Mouse (Mus musculus) heart, embryonic 15.5 days (tissue): ENCODE measurements around the gene Ndp. TPM values are rescaled to one million over a fixed set of nuclear protein-coding genes. Genes with fewer than 3 reads are reported as not detected.

ENCODE experiments used
- ATAC-seq: fragments of 200-750 bp; cut with Nextera tagmentation; replicated peaks from 2 replicates; pipeline ENCODE4 v1.8.0; 2017; ENCODE audit warnings: low read depth, moderate TSS enrichment; ENCODE audit not compliant: insufficient number of reproducible peaks, insufficient read depth, low FRiP score
- H3K27ac ChIP-seq: fragments of 300-500 bp; sonication (generic); 2 replicates; pipeline ENCODE4 v1.5.1; 2015; ENCODE audit warnings: mild to moderate bottlenecking, inconsistent platforms
- H3K27me3 ChIP-seq: fragments of 300-500 bp; sonication (generic); 2 replicates; pipeline ENCODE4 v1.6.1; 2015; ENCODE audit warnings: inconsistent platforms
- H3K36me3 ChIP-seq: fragments of 300-500 bp; sonication (generic); 2 replicates; pipeline ENCODE4 v1.6.1; 2015; ENCODE audit warnings: mild to moderate bottlenecking, inconsistent platforms
- H3K4me1 ChIP-seq: fragments of 300-500 bp; sonication (generic); replicated peaks from 2 replicates; pipeline ENCODE4 v1.6.1; 2015; ENCODE audit warnings: inconsistent platforms
- H3K4me2 ChIP-seq: fragments of 300-500 bp; sonication (generic); 2 replicates; pipeline ENCODE4 v1.6.1; 2015; ENCODE audit warnings: inconsistent platforms, mild to moderate bottlenecking, moderate library complexity
- H3K4me3 ChIP-seq: fragments of 300-500 bp; sonication (generic); 2 replicates; pipeline ENCODE4 v1.5.1; 2015; ENCODE audit warnings: mild to moderate bottlenecking, inconsistent platforms
- H3K9ac ChIP-seq: fragments of 300-500 bp; sonication (generic); 2 replicates; pipeline ENCODE4 v1.6.1; 2015; ENCODE audit warnings: mild to moderate bottlenecking, inconsistent platforms
- H3K9me3 ChIP-seq: fragments of 300-500 bp; sonication (generic); replicated peaks from 2 replicates; pipeline ENCODE4 v1.6.1; 2016; ENCODE audit warnings: inconsistent platforms
- WGBS: fragments of 180-500 bp; shearing (Covaris S2); methylation state at CpG from one replicate; pipeline ENCODE4 v1.1.7; 2015; ENCODE audit warnings: mixed read lengths; 5-methylcytosine and 5-hydroxymethylcytosine counted together
- polyA plus RNA-seq: library from polyadenylated mRNA; unstranded; fragments of >200 nt; fragmentation: Nextera tagmentation; extraction: Ambion mirVana; gene quantifications from 2 replicates; pipeline ENCODE4 v1.2.1, GENCODE M21; 2015

Ndp gene
- 0.93 and 1.2 TPM in 2 replicates for polyA plus RNA-seq

DNA sequence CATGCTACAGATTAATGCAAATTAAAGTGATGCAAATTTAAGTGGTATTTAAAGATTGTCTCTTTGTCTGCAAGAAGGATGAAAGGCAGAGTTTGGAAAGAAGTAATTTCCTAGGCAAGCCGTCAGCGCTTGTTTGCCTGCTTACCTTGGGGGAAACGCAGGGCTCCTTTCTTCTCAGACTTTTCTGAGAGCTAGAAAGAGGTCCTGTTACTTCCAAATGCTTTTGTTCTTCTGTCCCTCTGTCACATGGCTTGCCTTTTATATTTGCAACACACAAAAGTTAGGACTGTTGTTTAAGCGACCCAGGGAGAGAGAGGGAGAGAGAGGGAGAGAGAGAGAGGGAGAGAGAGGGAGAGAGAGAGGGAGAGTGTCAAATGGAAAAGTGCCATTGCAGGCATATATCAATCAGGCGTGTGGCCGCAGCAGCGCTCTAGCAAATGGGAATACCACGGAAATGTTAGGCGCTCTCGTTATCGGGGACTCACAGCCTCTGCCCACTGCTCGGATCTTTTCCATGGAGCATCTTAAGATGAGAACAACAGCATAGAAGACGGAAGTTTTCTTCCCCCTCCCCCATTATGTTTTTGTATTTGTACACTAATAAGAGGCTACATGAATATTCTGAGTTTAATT is at the start of gene Ndp:
Gene Ndp (minus strand): TSS at position 534 of the 633 bp plus-strand sequence.
- H3K27me3 ChIP-seq = no peaks in the 10 kb centered on the region
- no peak for ATAC-seq
- H3K4me2 ChIP-seq = peak within 1 kb of the TSS; percentile 53
- H3K9ac ChIP-seq = no peak within 1 kb of the TSS
- H3K9me3 ChIP-seq = no peaks in the 10 kb centered on the region
- 11% methylated on average over 13 of the region's 13 CpGs for WGBS
- H3K4me1 ChIP-seq = no peaks in the 10 kb centered on the region
- peak within 1 kb of the TSS; percentile 34 for H3K4me3 ChIP-seq
- H3K36me3 ChIP-seq = no peaks in the 10 kb centered on the region
- H3K27ac ChIP-seq = no peak within 1 kb of the TSS

DNA sequence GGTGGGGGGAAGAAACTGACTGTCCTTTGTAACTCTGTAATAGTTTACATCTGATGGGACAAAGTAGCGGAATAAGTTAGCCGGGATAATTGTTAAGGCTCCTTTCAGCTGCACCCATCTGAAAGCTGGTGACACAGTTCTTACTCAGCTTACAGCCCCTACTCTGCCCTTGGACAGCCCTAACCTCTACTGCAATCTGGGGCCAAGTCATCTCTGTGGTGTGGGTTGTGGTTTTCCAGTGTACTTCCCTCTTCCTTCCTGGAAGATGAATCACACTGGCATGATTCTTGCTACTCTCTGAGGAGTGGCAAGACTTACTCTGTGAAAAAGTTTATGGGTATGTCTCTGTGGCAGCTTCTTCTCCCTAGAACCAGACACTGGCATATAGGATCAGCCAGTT is 43.2 kb upstream of the Ndp start:
- ATAC-seq = no peak
- H3K9me3 ChIP-seq = no peaks in the 10 kb centered on the region
- no peak overlapping the region for H3K4me2 ChIP-seq
- no peak overlapping the region for H3K4me3 ChIP-seq
- no peaks in the 10 kb centered on the region for H3K36me3 ChIP-seq
- no peaks in the 10 kb centered on the region for H3K4me1 ChIP-seq
- H3K9ac ChIP-seq = no peak overlapping the region
- WGBS = 86% methylated on average over 2 of the region's 2 CpGs
- H3K27ac ChIP-seq = no peak overlapping the region
- no peaks in the 10 kb centered on the region for H3K27me3 ChIP-seq

DNA sequence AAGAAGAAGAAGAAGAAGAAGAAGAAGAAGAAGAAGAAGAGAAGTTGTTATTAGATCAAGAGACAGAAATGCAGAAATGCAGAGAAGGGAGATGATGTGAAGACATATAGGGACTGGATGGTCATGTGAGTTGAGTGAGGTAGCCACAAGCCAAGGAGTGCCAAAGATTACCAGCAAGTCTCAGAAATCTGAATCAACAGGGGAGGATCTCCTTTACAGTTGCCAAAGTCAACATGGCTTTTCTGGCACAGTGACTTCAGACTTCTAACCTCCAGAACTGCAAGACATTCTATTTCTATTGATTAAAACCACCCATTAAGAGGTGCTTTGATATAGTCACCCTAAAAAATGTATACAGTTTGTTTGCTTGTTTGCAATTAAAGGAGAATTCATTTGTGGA is 6.4 kb upstream of the Ndp start:
- Histone ChIP-seq H3K4me1 (no peaks in the 10 kb centered on the region), H3K4me3 (no peak overlapping the region), H3K9me3 (no peaks in the 10 kb centered on the region), H3K27me3 (no peaks in the 10 kb centered on the region), H3K27ac (no peak overlapping the region), H3K9ac (no peak overlapping the region), H3K4me2 (no peak overlapping the region), H3K36me3 (no peaks in the 10 kb centered on the region)
- ATAC-seq = no peak

DNA sequence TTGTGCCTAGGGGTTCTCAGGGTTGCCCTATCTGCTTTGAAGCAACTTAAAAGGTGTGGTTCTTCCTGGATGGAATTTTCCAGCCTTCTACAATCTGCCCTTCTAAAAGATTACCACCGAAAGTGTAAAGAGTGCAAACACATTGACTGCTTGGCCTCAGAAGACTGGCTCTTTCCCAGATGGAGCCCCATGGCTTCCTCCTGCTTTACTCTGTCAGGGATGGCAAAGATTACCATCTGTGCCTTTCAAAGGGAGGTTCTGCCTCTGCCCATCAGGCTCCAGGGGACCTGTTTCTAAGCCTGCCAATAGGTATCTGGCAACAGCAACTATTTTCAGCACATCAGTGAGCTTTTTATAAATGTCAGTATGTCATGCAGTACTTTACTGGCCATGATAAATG is 1.5 kb upstream of the Ndp start:
- no peak overlapping the region for H3K4me2 ChIP-seq
- WGBS = 52% methylated on average over 1 of the region's 1 CpGs
- no peak for ATAC-seq

DNA sequence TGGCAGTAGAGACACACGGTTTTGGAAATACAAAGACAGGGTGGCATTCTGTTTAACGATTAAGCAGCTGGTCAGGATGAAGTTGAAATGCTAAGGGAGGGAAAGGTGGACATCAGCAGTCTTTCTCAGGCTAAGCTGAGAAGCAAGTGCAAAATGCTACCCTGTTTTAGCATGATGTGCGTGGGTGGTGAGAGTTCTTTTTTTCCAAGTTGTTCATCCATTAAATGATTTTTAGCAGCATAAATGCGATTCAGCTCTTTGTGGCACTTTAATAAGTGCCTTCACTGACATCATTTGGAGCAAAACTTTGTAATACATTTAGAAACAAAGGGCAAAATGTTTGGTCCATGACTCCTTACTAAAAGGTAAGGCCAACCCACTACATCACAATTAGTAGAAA is 337 bp upstream of the Ndp start:
- peak overlapping the region; percentile 53 for H3K4me2 ChIP-seq
- no peaks in the 10 kb centered on the region for H3K9me3 ChIP-seq
- no peaks in the 10 kb centered on the region for H3K4me1 ChIP-seq
- WGBS = 45% methylated on average over 4 of the region's 4 CpGs
- H3K9ac ChIP-seq = no peak overlapping the region
- H3K27ac ChIP-seq = no peak overlapping the region
- H3K27me3 ChIP-seq = no peaks in the 10 kb centered on the region
- no peaks in the 10 kb centered on the region for H3K36me3 ChIP-seq
- H3K4me3 ChIP-seq = 0 out of 2 replicates have a peak overlapping the region, but pooled peaks have one; percentile 34
- ATAC-seq = no peak

More for the DNA sequence above, 1.5 kb upstream of the Ndp start:
- H3K27ac ChIP-seq = no peak overlapping the region
- no peaks in the 10 kb centered on the region for H3K27me3 ChIP-seq
- H3K4me3 ChIP-seq = no peak overlapping the region
- H3K4me1 ChIP-seq = no peaks in the 10 kb centered on the region
- H3K36me3 ChIP-seq = no peaks in the 10 kb centered on the region
- no peak overlapping the region for H3K9ac ChIP-seq
- no peaks in the 10 kb centered on the region for H3K9me3 ChIP-seq

DNA sequence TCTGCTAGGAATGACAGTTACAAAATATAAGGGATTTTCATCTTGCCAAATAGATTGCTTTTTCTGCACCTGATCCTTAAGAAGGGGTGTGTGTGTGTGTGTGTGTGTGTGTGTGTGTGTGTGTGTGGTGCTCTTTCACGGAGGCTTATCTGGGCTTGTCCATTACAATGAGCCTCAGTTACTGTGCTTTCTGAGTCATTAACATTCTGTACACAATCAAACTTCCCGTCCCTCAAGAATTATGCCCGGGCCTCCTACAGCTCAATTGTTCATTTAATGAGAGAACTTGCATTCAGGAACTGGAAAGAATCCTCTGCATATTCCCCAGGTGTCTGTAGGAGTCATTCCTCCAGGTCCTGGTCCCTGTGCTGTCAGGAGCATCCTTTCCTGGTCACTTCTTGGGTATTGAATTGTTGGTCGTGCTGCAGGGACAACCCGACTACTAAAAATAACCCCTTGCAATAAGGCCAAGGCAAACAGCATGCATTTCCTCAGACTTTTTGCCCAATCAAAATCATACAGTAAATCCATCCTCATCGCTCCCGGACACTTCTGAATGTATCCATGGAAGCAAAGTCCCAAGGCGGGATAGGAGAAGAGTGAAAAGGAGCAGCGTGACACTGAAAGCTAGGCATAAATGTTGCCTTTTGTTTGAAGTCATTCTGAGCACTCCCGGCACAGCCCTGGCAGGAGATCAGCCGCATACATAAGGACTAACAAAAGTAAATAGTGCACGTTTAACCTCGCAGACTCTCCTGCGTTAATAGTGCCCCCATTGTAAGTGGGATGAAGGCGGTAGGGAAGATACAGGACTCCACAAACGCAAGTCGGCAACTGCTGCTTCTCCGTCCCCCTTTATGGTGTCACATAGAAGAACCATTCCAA is 1.1 kb downstream of the Ndp start:
- H3K27me3 ChIP-seq = no peaks in the 10 kb centered on the region
- H3K27ac ChIP-seq = no peak overlapping the region
- no peak for ATAC-seq
- H3K9ac ChIP-seq = no peak overlapping the region
- peak overlapping the region; percentile 34 for H3K4me3 ChIP-seq
- no peaks in the 10 kb centered on the region for H3K4me1 ChIP-seq
- H3K4me2 ChIP-seq = peak overlapping the region; percentile 53
- 19% methylated on average over 18 of the region's 18 CpGs for WGBS
- H3K9me3 ChIP-seq = no peaks in the 10 kb centered on the region
- H3K36me3 ChIP-seq = no peaks in the 10 kb centered on the region

DNA sequence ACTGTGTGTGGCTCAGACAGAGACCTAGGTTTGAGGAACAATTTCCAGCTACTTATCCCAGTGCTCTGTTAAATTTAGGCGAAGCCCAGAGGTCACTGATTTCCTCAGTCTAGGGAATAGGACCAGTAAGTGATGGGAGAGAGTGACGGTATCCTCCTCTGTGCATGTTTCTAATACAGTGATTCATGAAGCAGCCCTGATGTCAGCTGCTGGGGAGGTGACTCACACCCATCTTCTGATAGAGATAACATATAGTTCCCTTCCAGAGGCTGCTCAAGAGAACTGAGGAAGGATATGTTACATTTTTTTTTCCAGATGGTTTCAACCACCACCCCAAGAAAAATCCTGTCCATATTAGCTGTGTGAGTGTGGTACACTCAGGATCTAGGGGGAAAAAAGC is 2.9 kb downstream of the Ndp start:
- ATAC-seq = no peak
- H3K27me3 ChIP-seq = no peaks in the 10 kb centered on the region
- no peaks in the 10 kb centered on the region for H3K9me3 ChIP-seq
- no peak overlapping the region for H3K27ac ChIP-seq
- H3K36me3 ChIP-seq = no peaks in the 10 kb centered on the region
- no peak overlapping the region for H3K4me2 ChIP-seq
- no peak overlapping the region for H3K4me3 ChIP-seq
- H3K4me1 ChIP-seq = no peaks in the 10 kb centered on the region
- H3K9ac ChIP-seq = no peak overlapping the region
- 53% methylated on average over 2 of the region's 2 CpGs for WGBS

DNA sequence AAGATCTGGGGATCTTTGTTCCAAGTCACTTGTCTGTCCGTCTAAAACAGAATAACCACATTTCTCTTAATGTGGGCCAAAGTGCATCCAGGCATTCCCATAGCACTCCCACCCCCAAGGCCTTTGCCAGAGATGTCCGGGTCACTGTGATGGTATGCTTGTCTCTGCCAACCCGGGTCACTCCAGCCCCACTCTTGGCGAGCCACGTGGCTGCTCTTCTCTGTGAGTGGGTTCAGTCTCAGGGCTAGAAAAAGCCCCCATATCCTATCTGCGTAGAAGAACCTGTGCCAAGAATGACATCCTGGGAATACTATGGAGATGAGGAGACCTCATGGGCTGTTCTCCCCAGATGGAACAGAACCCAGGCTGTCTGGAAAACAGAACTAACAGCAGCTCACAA is 4.0 kb downstream of the Ndp start:
- H3K9me3 ChIP-seq = no peaks in the 10 kb centered on the region
- WGBS = 53% methylated on average over 6 of the region's 6 CpGs
- no peak overlapping the region for H3K4me2 ChIP-seq
- ATAC-seq = no peak
- H3K27ac ChIP-seq = no peak overlapping the region
- no peaks in the 10 kb centered on the region for H3K27me3 ChIP-seq
- H3K9ac ChIP-seq = no peak overlapping the region
- H3K4me1 ChIP-seq = no peaks in the 10 kb centered on the region
- H3K36me3 ChIP-seq = no peaks in the 10 kb centered on the region
- H3K4me3 ChIP-seq = no peak overlapping the region

DNA sequence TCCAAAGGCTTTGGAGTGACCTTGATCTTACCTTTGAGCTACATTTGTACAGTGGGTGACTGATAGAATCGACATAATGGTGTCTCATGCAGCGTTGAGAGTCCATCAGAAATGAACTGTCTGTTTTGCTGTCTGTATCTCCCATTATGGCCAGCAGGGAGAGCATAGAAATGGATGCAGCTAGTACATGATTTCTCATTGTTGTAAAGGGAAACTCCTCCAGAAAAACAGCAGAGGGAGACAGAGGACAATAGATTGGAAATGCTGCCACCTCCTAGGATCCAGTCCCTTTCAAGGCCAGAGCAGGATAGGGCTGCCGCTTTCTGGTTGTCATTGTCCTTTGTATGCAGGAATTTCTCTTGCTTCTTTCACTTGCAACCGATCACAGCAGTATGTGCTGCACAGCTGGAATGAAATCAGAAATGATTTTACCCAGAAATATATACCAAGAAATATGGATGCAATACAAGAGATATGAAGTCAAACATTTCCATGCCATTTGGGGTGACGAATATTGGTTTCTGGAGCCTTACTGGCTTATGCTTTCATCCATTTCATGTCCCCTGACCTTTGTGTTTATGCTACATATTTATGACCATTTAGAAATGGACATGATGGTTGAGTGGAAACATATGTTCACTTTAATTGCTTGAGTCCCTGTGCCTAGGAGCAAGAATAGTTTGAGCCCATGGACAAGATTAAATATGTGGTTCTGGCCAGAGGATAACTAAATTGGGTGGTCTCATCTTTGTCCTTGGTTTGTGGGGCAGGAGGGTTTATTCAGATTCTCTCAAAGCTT is 17.0 kb downstream of the Ndp start:
- WGBS = 27% methylated on average over 5 of the region's 5 CpGs
- peak; percentile 43; the same call in 1 of the 2 replicates for ATAC-seq
- Histone ChIP-seq H3K27me3 (no peaks in the 10 kb centered on the region), H3K27ac (no peak overlapping the region), H3K9me3 (no peaks in the 10 kb centered on the region), H3K4me3 (no peak overlapping the region), H3K36me3 (no peaks in the 10 kb centered on the region), H3K4me2 (no peak overlapping the region), H3K4me1 (no peaks in the 10 kb centered on the region), H3K9ac (no peak overlapping the region)

DNA sequence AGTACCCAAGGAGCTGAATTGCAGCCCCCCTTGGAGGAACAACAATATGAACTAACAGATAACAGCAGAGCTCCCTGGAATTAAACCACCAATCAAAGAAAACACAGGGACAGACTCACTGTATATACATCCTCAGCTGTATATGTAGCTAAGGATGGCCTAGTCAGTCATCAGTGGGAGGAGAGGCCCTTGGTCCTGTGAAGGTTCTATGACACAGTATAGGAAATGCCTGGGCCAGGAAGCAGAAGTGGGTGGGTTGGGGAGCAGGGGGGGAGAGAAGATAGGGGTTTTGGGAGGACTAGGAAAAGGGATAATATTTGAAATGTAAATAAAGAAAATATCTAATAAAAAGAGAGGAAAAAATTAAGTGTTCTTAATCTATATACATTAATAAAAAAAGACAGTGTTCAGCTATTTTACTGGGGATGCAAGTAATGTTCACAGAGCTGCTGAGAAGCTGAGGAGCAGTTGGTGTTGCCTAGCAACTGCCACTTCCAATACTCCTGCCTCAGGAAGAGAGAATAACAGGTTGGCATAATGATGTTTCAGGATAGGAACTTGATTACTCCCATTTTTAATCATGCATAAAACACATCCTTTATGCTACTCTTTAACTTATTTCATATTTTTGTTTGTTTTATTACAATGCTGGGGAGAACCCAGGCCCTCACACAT is 43.8 kb downstream of the Ndp start:
- Histone ChIP-seq H3K4me2 (no peak overlapping the region), H3K9me3 (no peaks in the 10 kb centered on the region)
- ATAC-seq = no peak

DNA sequence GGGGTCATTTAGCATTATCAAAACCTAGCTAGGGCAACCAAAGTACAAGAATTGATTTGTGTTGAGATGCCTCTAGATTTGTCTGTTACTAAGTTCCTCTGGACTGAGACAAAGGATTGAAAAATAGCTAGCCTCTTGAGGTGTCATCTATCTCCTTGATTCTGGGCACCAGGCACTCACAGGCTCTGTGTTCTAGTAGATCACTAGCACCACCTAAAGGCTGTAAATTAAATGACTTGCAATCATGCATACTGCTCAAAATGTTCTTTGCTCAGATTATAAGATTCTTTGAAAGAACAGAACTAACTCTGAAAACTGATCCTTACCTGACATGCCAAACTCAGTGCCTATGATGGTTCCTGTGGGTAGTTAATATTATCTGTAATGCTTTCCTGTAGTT is 51.3 kb downstream of the Ndp start:
- Histone ChIP-seq H3K27ac (no peak overlapping the region), H3K4me3 (no peak overlapping the region), H3K27me3 (no peaks in the 10 kb centered on the region), H3K4me1 (no peaks in the 10 kb centered on the region), H3K4me2 (no peak overlapping the region), H3K36me3 (no peaks in the 10 kb centered on the region), H3K9me3 (no peaks in the 10 kb centered on the region), H3K9ac (no peak overlapping the region)
- ATAC-seq = no peak

More for the DNA sequence above, 43.8 kb downstream of the Ndp start:
- Histone ChIP-seq H3K27ac (no peak overlapping the region), H3K4me1 (no peaks in the 10 kb centered on the region), H3K9ac (no peak overlapping the region), H3K4me3 (no peak overlapping the region), H3K36me3 (no peaks in the 10 kb centered on the region), H3K27me3 (no peaks in the 10 kb centered on the region)
